Mouse (Mus musculus) neural tube, postnatal 0 days (tissue): ENCODE data around the gene Ube2o. TPM values are rescaled to one million over a fixed set of nuclear protein-coding genes. Genes with fewer than 3 reads are reported as not detected.

ENCODE experiments used
- polyA plus RNA-seq: library from polyadenylated mRNA; unstranded; fragments of >200 nt; fragmentation: Nextera tagmentation; extraction: Ambion mirVana; gene quantifications from 2 replicates; pipeline ENCODE4 v1.2.1, GENCODE M21; 2015

The Ube2o gene
- 38.0 and 40.1 TPM in 2 replicates for polyA plus RNA-seq

GRCm38 (mm10) chr11:116581376-116581814, at the start of gene Ube2o:
Gene Ube2o, minus strand, starts transcription at chr11:116581447.

GRCm38 (mm10) chr11:116626299-116627071, 45.2 kb upstream of the Ube2o start, which contains the start of gene Rhbdf2:
Gene Rhbdf2, minus strand, starts transcription at chr11:116627019.

GRCm38 (mm10) chr11:116586310-116586709, 5.1 kb upstream of the Ube2o start, which contains the start of gene Aanat:
Gene Aanat, plus strand, starts transcription at chr11:116586432.

DNA sequence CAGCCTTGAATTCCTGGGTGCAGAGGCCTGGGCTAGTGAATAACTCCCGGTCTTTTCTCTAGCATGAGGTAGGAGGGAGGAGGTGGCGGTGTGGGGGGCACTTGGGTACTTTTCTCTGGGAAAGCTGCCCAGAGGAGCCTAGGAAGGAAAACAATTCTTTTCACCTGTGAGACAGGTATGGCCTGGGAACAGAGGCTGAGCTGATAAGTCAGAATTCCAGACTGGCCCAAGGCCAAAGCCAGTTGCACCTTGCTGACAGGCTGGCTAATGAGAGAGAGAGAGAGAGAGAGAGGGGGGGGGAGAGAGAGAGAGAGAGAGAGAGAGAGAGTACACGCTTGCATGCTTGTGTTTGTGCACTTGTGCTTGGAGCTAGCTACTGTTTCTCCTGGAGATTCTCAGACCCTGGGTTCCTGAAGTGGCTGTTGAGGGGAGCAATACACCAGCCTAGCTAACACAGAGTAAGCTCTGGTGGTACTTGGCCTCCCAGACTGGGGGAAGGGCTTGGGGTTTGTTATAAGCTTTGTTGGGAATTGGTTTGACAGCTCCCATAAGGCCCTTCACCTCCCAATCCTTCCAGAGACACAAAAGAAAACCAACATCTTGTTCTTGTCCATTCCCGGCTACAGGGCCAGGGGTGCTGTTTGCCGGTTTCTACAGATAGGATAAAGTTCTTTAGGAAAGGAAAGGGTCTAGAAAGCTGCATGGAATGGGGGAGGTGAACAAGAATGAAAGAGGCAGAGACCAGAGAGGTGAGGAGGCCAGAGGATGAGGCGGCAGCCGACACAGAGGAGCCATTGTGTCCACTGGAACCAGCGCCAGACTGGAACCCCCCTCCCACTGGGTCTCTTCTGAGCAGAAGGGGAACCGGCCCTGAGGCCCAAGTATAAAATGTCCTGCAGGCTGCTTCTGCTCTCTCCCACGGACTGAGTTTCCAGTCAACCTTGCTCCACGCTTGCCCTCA, 50.8 kb downstream of the Ube2o start, which contains the start of gene Sphk1:
Sphk1 (plus strand) TSS at position 739 of the 961 bp plus-strand sequence.

GRCm38 (mm10) chr11:116493795-116494252, 87.4 kb downstream of the Ube2o start, which contains the start of gene Prpsap1:
Gene Prpsap1, minus strand, starts transcription at chr11:116494202.

Other genes with a start within 250 kb of the Ube2o start
- gene Foxj1, start 246.0 kb downstream of the Ube2o start, polyA plus RNA-seq, result 12.5 and 13.7 TPM in 2 replicates
- 82.3 and 90.2 TPM in 2 replicates for gene Rnf157, start 168.4 kb downstream of the Ube2o start, polyA plus RNA-seq
- 26.5 and 32.7 TPM in 2 replicates for gene Ubald2, start 147.4 kb downstream of the Ube2o start, polyA plus RNA-seq
- gene Qrich2, start 115.2 kb downstream of the Ube2o start, polyA plus RNA-seq, result 0.10 TPM in 1 of 2 replicates, not detected in the other
- 151 TPM in 2 replicates for gene Prpsap1, start 87.2 kb downstream of the Ube2o start, polyA plus RNA-seq
- 4.8 and 7.2 TPM in 2 replicates for gene Sphk1, start 50.5 kb downstream of the Ube2o start, polyA plus RNA-seq
- 0.58 and 0.75 TPM in 2 replicates for gene Aanat, start 5.0 kb upstream of the Ube2o start, polyA plus RNA-seq
- 2.0 TPM in 2 replicates for gene Rhbdf2, start 45.6 kb upstream of the Ube2o start, polyA plus RNA-seq
- 4.2 and 6.7 TPM in 2 replicates for gene Prcd, start 72.1 kb upstream of the Ube2o start, polyA plus RNA-seq
- 45.2 and 50.1 TPM in 2 replicates for gene Cygb, start 72.9 kb upstream of the Ube2o start, polyA plus RNA-seq
- gene St6galnac1, start 194.1 kb upstream of the Ube2o start, polyA plus RNA-seq, result not detected in 2 replicates
- gene Mxra7, start 246.6 kb upstream of the Ube2o start, polyA plus RNA-seq, result 60.6 and 67.3 TPM in 2 replicates